Mouse (Mus musculus) ES-Bruce4 (cell line): ENCODE measurements around the gene Bicdl1. TPM values are rescaled to one million over a fixed set of nuclear protein-coding genes. Genes with fewer than 3 reads are reported as not detected.
"Not testable (repeated sequence)": the region's sequence is repeated elsewhere in the genome, so short reads cannot be mapped to it uniquely, and the experiment has no call there.

ENCODE experiments used
- H3K27ac ChIP-seq: 2 replicates; pipeline ENCODE4 v1.5.1; 2012; ENCODE audit warnings: low read length, inconsistent platforms; ENCODE audit not compliant: insufficient read depth
- H3K27me3 ChIP-seq: 2 replicates; pipeline ENCODE4 v1.6.1; 2012; ENCODE audit warnings: mild to moderate bottlenecking, low read length, inconsistent platforms; ENCODE audit not compliant: control insufficient read depth, poor library complexity, insufficient read depth, severe bottlenecking
- H3K36me3 ChIP-seq: 2 replicates; pipeline ENCODE4 v1.6.1; 2012; ENCODE audit warnings: inconsistent platforms, mild to moderate bottlenecking, low read length, moderate library complexity; ENCODE audit not compliant: control insufficient read depth, poor library complexity, insufficient read depth, severe bottlenecking
- H3K4me1 ChIP-seq: one replicate; pipeline ENCODE4 v1.8.1; 2011; ENCODE audit warnings: low read length; ENCODE audit not compliant: control insufficient read depth, insufficient read depth
- H3K4me3 ChIP-seq: 2 replicates; pipeline ENCODE4 v1.5.1; 2011; ENCODE audit warnings: low read depth, mild to moderate bottlenecking, low read length
- H3K9ac ChIP-seq: 2 replicates; pipeline ENCODE4 v1.6.1; 2012; ENCODE audit warnings: low read depth, mild to moderate bottlenecking, inconsistent platforms; ENCODE audit not compliant: poor library complexity, severe bottlenecking
- H3K9me3 ChIP-seq: replicated peaks from 2 replicates; pipeline ENCODE4 v1.6.1; 2012; ENCODE audit warnings: mild to moderate bottlenecking, low read length, inconsistent platforms; ENCODE audit not compliant: control insufficient read depth, poor library complexity, insufficient read depth, severe bottlenecking
- CTCF ChIP-seq: IDR thresholded peaks from one replicate; pipeline ENCODE4 v1.8.1; 2011; ENCODE audit warnings: low read depth, low read length
- EP300 ChIP-seq: IDR thresholded peaks from 2 replicates; pipeline ENCODE4 v1.6.1; 2011; ENCODE audit warnings: low read depth, low read length; ENCODE audit not compliant: insufficient read depth
- POLR2A ChIP-seq: IDR thresholded peaks from one replicate; pipeline ENCODE4 v1.8.1; 2011; ENCODE audit warnings: low read length; ENCODE audit not compliant: insufficient read depth
- polyA plus RNA-seq: library from polyadenylated mRNA; stranded (reverse); fragments of >200 nt; gene quantifications from 2 replicates; pipeline ENCODE4 v1.2.4, GENCODE M21; 2011; ENCODE audit warnings: low read depth; ENCODE audit not compliant: missing spikeins, insufficient read depth, insufficient read length

The Bicdl1 gene
- polyA plus RNA-seq, 1 experiment: 34.0 TPM

GRCm38 (mm10) chr5:115752883-115753282, 21.5 kb upstream of the Bicdl1 start:
- H3K27me3 ChIP-seq: no peaks in the 10 kb centered on the region
- H3K4me1 ChIP-seq: no peaks in the 10 kb centered on the region
- H3K9me3 ChIP-seq: no peaks in the 10 kb centered on the region; the same call in 1 of the 2 replicates
- TF ChIP-seq CTCF (no peak), POLR2A (no peak), EP300 (no peak)
- H3K36me3 ChIP-seq: no peaks in the 10 kb centered on the region
- H3K27ac ChIP-seq: no peak overlapping the region
- no peak overlapping the region for H3K9ac ChIP-seq
- H3K4me3 ChIP-seq: no peak overlapping the region

- H3K4me3 ChIP-seq: not testable (repeated sequence)
Observed at GRCm38 (mm10) chr5:115751916-115752315, 20.5 kb upstream of the Bicdl1 start.

GRCm38 (mm10) chr5:115748316-115748715, 16.9 kb upstream of the Bicdl1 start:
- Histone ChIP-seq H3K36me3 (no peaks in the 10 kb centered on the region), H3K27ac (no peak overlapping the region), H3K27me3 (no peaks in the 10 kb centered on the region), H3K4me3 (no peak overlapping the region), H3K9ac (no peak overlapping the region), H3K4me1 (no peaks in the 10 kb centered on the region), H3K9me3 (no peaks in the 10 kb centered on the region; the same call in 1 of the 2 replicates)
- TF ChIP-seq POLR2A: no peak
- TF ChIP-seq CTCF: no peak

More at GRCm38 (mm10) chr5:115751916-115752315, 20.5 kb upstream of the Bicdl1 start:
- H3K36me3 ChIP-seq, H3K27ac ChIP-seq, H3K9me3 ChIP-seq, H3K27me3 ChIP-seq, H3K9ac ChIP-seq, H3K4me1 ChIP-seq: not testable (repeated sequence)

GRCm38 (mm10) chr5:115745319-115745718, 13.9 kb upstream of the Bicdl1 start:
- Histone ChIP-seq H3K4me1 (no peaks in the 10 kb centered on the region), H3K36me3 (no peaks in the 10 kb centered on the region), H3K9ac (no peak overlapping the region), H3K27ac (no peak overlapping the region), H3K4me3 (no peak overlapping the region), H3K9me3 (no peaks in the 10 kb centered on the region), H3K27me3 (no peaks in the 10 kb centered on the region)
- TF ChIP-seq POLR2A (no peak), CTCF (no peak), EP300 (no peak)

GRCm38 (mm10) chr5:115738032-115738431, 6.6 kb upstream of the Bicdl1 start:
- TF ChIP-seq POLR2A: no peak
- TF ChIP-seq EP300: no peak
- peak; percentile 22 for TF ChIP-seq CTCF
- Histone ChIP-seq H3K27ac (no peak overlapping the region), H3K27me3 (no peaks in the 10 kb centered on the region), H3K9me3 (no peaks in the 10 kb centered on the region; the same call in 1 of the 2 replicates), H3K4me3 (no peak overlapping the region), H3K9ac (no peak overlapping the region), H3K36me3 (no peaks in the 10 kb centered on the region), H3K4me1 (no peaks in the 10 kb centered on the region)

GRCm38 (mm10) chr5:115734570-115734969, 3.1 kb upstream of the Bicdl1 start:
- Histone ChIP-seq H3K9ac (no peak overlapping the region), H3K36me3 (no peaks in the 10 kb centered on the region)

More at GRCm38 (mm10) chr5:115734570-115734969, 3.1 kb upstream of the Bicdl1 start:
- no peaks in the 10 kb centered on the region; the same call in 1 of the 2 replicates for H3K9me3 ChIP-seq
- H3K27me3 ChIP-seq: no peaks in the 10 kb centered on the region
- no peak overlapping the region for H3K27ac ChIP-seq
- no peak overlapping the region for H3K4me3 ChIP-seq
- peak; percentile 23 for TF ChIP-seq CTCF
- no peak for TF ChIP-seq POLR2A
- TF ChIP-seq EP300: no peak
- no peaks in the 10 kb centered on the region for H3K4me1 ChIP-seq
